Mouse (Mus musculus) ovary, adult 10 weeks (tissue): ENCODE data around the gene Akr1a1. TPM values are rescaled to one million over a fixed set of nuclear protein-coding genes. Genes with fewer than 3 reads are reported as not detected.

Experiments
- polyA plus RNA-seq: library from polyadenylated mRNA; stranded (reverse); fragments of 350-450 nt; fragmentation: Illumina TruSeq; extraction: RNeasy Lipid Tissue Mini Kit (QIAGEN cat#74804); gene quantifications from one replicate; pipeline ENCODE4 v1.2.3, GENCODE M21; 2014

Gene Akr1a1
- polyA plus RNA-seq, result 554 TPM

DNA sequence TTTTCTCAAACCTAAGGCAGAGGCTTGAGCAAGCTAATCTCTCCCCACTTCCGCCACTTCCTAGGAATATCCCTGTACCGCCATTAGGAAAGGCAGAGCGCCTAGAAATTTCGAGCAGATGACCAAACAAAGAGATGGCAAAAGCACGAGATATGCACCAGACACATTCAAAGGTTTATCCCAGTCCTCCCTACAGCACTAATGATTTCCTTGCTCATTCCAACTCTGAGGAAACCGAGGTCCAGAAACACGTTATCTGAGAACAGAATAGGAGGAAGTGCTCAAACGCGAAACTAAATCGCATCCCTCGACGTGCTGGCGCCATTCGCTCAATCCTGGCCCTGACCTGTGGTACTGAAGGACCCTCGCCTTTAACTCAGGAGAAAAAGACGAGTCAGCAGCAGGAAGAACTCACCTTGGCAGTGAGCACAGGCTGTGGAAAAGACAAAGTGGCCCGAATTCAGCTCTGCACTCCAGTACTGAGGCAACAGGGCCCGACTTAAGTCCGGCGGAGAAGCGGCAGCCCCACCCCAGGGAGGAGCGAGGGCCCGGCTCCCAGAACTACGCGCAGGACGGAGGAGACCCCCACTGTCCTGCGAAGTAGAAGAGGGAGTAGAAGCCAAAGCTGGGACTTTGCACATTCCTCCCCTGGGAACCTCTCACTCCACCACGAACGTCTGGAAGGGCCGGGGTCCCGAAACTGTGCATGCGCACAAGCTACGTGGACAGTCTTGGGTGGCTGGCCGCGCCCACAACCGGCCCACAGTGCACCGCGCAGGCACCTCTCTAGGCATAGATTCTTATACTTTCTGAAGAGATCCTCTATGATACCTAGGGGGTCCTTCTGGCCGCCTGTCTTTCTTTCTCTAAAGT is at the start of gene Akr1a1:
Akr1a1 (minus strand) TSS at position 757 of the 873 bp plus-strand sequence.

DNA sequence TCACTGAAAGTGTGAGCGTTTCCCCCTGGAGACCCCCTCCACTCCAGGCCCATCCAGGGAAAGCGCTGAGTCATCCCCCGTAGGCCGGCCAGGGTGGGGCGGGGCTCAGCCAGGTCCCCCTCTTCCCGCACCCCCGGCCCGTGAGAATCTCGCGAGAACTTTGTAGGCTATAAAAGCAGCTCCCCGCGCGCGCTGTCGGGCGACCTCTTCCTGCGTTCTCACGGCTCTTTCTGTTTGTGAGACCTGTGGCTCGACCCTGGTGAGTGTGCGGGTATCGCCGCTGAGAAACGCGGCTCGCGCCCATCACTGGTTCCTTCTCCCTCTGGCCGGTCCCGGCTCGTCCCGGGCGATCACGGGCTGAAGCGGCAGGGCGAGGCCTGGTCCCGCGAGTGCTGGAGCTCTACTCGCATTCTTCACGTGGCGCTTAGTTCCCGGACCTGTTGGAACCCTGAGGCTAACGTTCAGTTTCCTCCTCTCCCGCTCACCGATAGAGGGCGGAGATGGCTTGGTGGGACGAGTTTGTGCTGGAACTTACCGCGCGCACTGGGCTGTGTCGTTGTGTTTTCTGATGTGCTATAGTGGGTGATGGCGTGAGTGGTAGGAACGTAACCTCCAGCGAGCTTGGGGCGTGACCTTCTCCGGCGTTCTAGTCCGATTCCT is 34.1 kb upstream of the Akr1a1 start, which contains the start of gene Prdx1:
Prdx1 (plus strand) TSS at position 143 of the 660 bp plus-strand sequence.

DNA sequence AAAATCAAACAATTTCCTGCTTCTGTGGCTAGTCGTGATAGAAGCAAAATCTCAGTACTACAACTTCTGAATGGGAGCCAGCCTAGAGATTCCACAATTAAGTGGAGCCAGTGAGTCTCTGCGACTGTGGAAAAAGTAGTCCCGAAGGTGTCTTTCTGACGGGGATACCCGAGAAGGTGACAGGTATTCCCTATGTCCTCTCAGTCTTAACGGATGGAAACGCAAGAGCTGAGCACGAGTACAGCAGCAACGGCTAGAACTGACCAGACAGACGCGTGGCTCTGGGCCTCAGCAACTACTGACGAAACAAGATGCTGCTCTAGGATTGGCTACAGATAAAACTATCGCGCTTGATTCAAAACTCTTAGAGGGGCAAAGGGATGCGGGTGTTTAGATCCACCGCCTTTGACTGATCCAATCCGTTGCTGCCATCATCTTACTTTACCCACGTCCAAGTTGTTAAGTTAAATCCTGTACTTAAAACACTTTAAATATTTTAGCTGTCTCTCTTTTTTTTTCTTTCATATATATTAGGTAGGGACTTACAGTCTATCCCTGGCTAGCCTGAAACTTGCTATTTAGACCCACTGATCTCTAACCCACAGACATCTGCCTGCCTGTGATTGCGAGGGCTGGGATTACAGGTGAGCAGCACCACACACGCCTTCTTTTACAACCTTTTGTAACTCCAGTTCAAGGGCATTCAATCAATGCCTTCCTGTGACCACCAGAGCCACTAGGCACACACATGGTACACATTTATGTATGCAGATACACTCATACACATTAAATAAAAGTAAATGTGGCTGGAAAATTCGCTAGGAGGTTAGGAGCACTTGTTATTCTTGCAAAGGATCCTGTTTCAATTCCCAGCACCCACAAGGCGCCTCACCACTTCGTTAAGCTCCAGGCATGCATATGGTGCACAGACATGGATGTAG is 23.5 kb downstream of the Akr1a1 start, which contains the start of gene Nasp:
Nasp (minus strand) TSS at position 220 of the 941 bp plus-strand sequence.

DNA sequence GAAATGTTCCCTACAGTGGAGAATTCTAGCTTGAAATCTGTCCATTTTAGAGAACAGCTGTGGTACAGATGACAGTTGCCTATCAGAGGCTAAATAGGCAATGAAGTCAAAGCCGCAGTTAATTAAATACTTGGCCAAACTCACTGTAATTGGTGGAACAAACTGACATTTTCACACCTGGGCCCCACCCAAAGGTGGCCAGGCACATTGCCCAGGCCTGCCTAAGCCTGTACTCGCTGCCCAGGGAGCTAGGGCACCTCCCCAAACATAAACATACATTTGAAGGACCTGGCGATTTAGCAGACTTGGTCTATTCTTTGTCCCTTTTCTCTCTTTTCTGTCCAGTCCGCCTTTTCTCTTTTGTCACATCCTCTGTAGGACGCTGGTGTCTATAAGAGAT is 55.1 kb downstream of the Akr1a1 start, which contains the start of gene Ccdc17:
Ccdc17 (plus strand) TSS at position 276 of the 400 bp plus-strand sequence.

Other genes starting within 250 kb of the Akr1a1 start
- 19.0 TPM for gene Mast2, start 187.5 kb downstream of the Akr1a1 start, polyA plus RNA-seq
- 23.0 TPM for gene Ipp, start 144.1 kb downstream of the Akr1a1 start, polyA plus RNA-seq
- gene Tmem69, start 95.7 kb downstream of the Akr1a1 start, polyA plus RNA-seq, result 62.0 TPM
- gene Gpbp1l1, start 94.0 kb downstream of the Akr1a1 start, polyA plus RNA-seq, result 72.8 TPM
- 3.5 TPM for gene Ccdc17, start 55.0 kb downstream of the Akr1a1 start, polyA plus RNA-seq
- 207 TPM for gene Nasp, start 23.7 kb downstream of the Akr1a1 start, polyA plus RNA-seq
- 3,325 TPM for gene Prdx1, start 33.9 kb upstream of the Akr1a1 start, polyA plus RNA-seq
- gene Mmachc, start 56.7 kb upstream of the Akr1a1 start, polyA plus RNA-seq, result 33.4 TPM
- gene Ccdc163, start 56.8 kb upstream of the Akr1a1 start, polyA plus RNA-seq, result 14.2 TPM
- gene Tesk2, start 69.3 kb upstream of the Akr1a1 start, polyA plus RNA-seq, result 2.5 TPM
- gene Toe1, start 156.0 kb upstream of the Akr1a1 start, polyA plus RNA-seq, result 6.5 TPM
- 0.83 TPM for gene Mutyh, start 156.0 kb upstream of the Akr1a1 start, polyA plus RNA-seq
- gene Hpdl, start 170.0 kb upstream of the Akr1a1 start, polyA plus RNA-seq, result 0.26 TPM
- gene Zswim5, start 225.7 kb upstream of the Akr1a1 start, polyA plus RNA-seq, result 3.1 TPM